Mouse (Mus musculus) brain, embryonic 14.5 days (tissue): ENCODE results near the gene Sipa1l3.

Experiments used
- CTCF ChIP-seq: fragments of 200-500 bp; IDR thresholded peaks from 2 replicates; pipeline ENCODE4 v1.5.1; 2012; ENCODE audit warnings: inconsistent platforms, mild to moderate bottlenecking, moderate library complexity, borderline replicate concordance; ENCODE audit not compliant: insufficient read depth, insufficient read length; ENCODE audit errors: extremely low read depth
- POLR2A ChIP-seq: fragments of 200-500 bp; IDR thresholded peaks from 2 replicates; pipeline ENCODE4 v1.6.1; 2012; ENCODE audit warnings: mild to moderate bottlenecking, inconsistent platforms, borderline replicate concordance; ENCODE audit not compliant: poor library complexity, insufficient read depth, insufficient read length, severe bottlenecking; ENCODE audit errors: extremely low read depth

GRCm38 (mm10) chr7:29385791-29386190 lies 132.7 kb downstream of the Sipa1l3 start:
- TF ChIP-seq CTCF (no peak), POLR2A (no peak)
